Mouse (Mus musculus) CH12.LX (cell line): Measurements from ENCODE around the gene Hps3. TPM values are rescaled to one million over a fixed set of nuclear protein-coding genes. Genes with fewer than 3 reads are reported as not detected.
A peak's percentile ranks its signal among the peaks of the same experiment; 100 is the strongest.

Experiments used
- DNase-seq: peaks from one replicate; pipeline ENCODE4 v3.0.0-alpha.2; 2013; ENCODE audit errors: extremely low read depth
- H3K27ac ChIP-seq: 2 replicates; pipeline ENCODE4 v1.5.1; 2012; ENCODE audit warnings: low read depth, mild to moderate bottlenecking, control low read depth, moderate library complexity; ENCODE audit not compliant: insufficient read depth
- H3K27me3 ChIP-seq: replicated peaks from 2 replicates; pipeline ENCODE3; 2012; ENCODE audit warnings: inconsistent platforms
- H3K36me3 ChIP-seq, 2 experiments: replicated peaks in 1 of 2; 2 replicates each; pipeline versions ENCODE3 to v1.6.1; 2012; ENCODE audit warnings: inconsistent platforms in 1 of 2, low read length in 1 of 2, mild to moderate bottlenecking in 1 of 2, mixed read lengths in 1 of 2, moderate library complexity in 1 of 2; ENCODE audit not compliant: control insufficient read depth in 1 of 2, insufficient read depth in 1 of 2
- H3K4me1 ChIP-seq, 2 experiments: 2 replicates each; pipeline ENCODE4 v1.6.1; 2012; ENCODE audit warnings: inconsistent platforms in 1 of 2, moderate library complexity in 1 of 2; ENCODE audit not compliant: insufficient read depth in 2 of 2, control insufficient read depth in 1 of 2
- H3K4me2 ChIP-seq: 2 replicates; pipeline ENCODE4 v1.6.1; 2012; ENCODE audit warnings: low read depth, mild to moderate bottlenecking, control low read depth; ENCODE audit not compliant: poor library complexity, insufficient read depth, severe bottlenecking
- H3K4me3 ChIP-seq, 3 experiments: fragments of 150-350 bp in 1 of 3; sonication (generic) in 1 of 3; replicated peaks in 1 of 3; 2 replicates each; pipeline versions ENCODE3 to v1.5.1; 2011 to 2012; ENCODE audit warnings: low read depth in 2 of 3, low read length in 2 of 3, mild to moderate bottlenecking in 2 of 3, moderate library complexity in 2 of 3, control low read depth in 1 of 3, improper control_type of control experiment in 1 of 3, inconsistent platforms in 1 of 3, mixed read lengths in 1 of 3; ENCODE audit not compliant: poor library complexity in 1 of 3
- H3K79me2 ChIP-seq: replicated peaks from 2 replicates; pipeline ENCODE4 v1.6.1; 2012; ENCODE audit warnings: mild to moderate bottlenecking, moderate library complexity; ENCODE audit not compliant: control insufficient read depth, poor library complexity, insufficient read depth, severe bottlenecking; ENCODE audit errors: extremely low read depth
- H3K9ac ChIP-seq: 2 replicates; pipeline ENCODE4 v1.6.1; 2012; ENCODE audit warnings: low read depth, mild to moderate bottlenecking, control low read depth, moderate library complexity; ENCODE audit not compliant: insufficient read depth
- H3K9me3 ChIP-seq: replicated peaks from 2 replicates; pipeline ENCODE3; 2012; ENCODE audit warnings: low read length, inconsistent platforms, mixed read lengths
- BHLHE40 ChIP-seq: IDR thresholded peaks from 2 replicates; pipeline ENCODE4 v1.6.1; 2011; ENCODE audit warnings: mild to moderate bottlenecking, low read depth, low read length, improper control_type of control experiment
- CHD1 ChIP-seq: IDR thresholded peaks from 2 replicates; pipeline ENCODE4 v1.6.1; 2012; ENCODE audit warnings: low read depth, low read length, improper control_type of control experiment, inconsistent platforms
- CTCF ChIP-seq, 2 experiments: IDR thresholded peaks in 1 of 2; conservative IDR thresholded peaks in 1 of 2; 2 replicates each; pipeline ENCODE4 v1.5.1; 2011 to 2012; ENCODE audit warnings: low read depth in 2 of 2, low read length in 2 of 2, improper control_type of control experiment in 1 of 2, inconsistent platforms in 1 of 2, mild to moderate bottlenecking in 1 of 2, moderate library complexity in 1 of 2
- ELF1 ChIP-seq: IDR thresholded peaks from 2 replicates; pipeline ENCODE4 v1.6.1; 2014; ENCODE audit warnings: low read depth, mild to moderate bottlenecking, inconsistent platforms, low read length, improper control_type of control experiment
- GABPA ChIP-seq: IDR thresholded peaks from 2 replicates; pipeline ENCODE4 v1.6.1; 2012; ENCODE audit warnings: low read depth, low read length, improper control_type of control experiment, inconsistent platforms; ENCODE audit not compliant: insufficient replicate concordance
- JUND ChIP-seq: conservative IDR thresholded peaks from 2 replicates; pipeline ENCODE4 v1.6.1; 2011; ENCODE audit warnings: low read depth, low read length, improper control_type of control experiment
- KAT2A ChIP-seq: IDR thresholded peaks from 2 replicates; pipeline ENCODE4 v1.6.1; 2012; ENCODE audit warnings: low read length, improper control_type of control experiment, inconsistent platforms; ENCODE audit not compliant: insufficient replicate concordance
- MAZ ChIP-seq: IDR thresholded peaks from 2 replicates; pipeline ENCODE4 v1.6.1; 2012; ENCODE audit warnings: low read depth, mild to moderate bottlenecking, inconsistent platforms, low read length, improper control_type of control experiment, moderate library complexity
- MEF2A ChIP-seq: IDR thresholded peaks from 2 replicates; pipeline ENCODE4 v1.6.1; 2014; ENCODE audit warnings: low read depth, mild to moderate bottlenecking, inconsistent platforms, low read length, improper control_type of control experiment, borderline replicate concordance
- MXI1 ChIP-seq: IDR thresholded peaks from 2 replicates; pipeline ENCODE4 v1.6.1; 2011; ENCODE audit warnings: mild to moderate bottlenecking, low read depth, low read length, improper control_type of control experiment
- MYC ChIP-seq: IDR thresholded peaks from 2 replicates; pipeline ENCODE4 v1.6.1; 2011; ENCODE audit warnings: low read depth, mild to moderate bottlenecking, improper control_type of control experiment, low read length
- NELFE ChIP-seq: IDR thresholded peaks from 2 replicates; pipeline ENCODE4 v1.6.1; 2011; ENCODE audit warnings: low read depth, low read length, improper control_type of control experiment
- NRF1 ChIP-seq: IDR thresholded peaks from 2 replicates; pipeline ENCODE4 v1.6.1; 2014; ENCODE audit warnings: low read depth, mild to moderate bottlenecking, inconsistent platforms, low read length, improper control_type of control experiment, moderate library complexity
- POLR2AphosphoS2 ChIP-seq: IDR thresholded peaks from 2 replicates; pipeline ENCODE4 v1.6.1; 2011; ENCODE audit warnings: low read depth, low read length, improper control_type of control experiment
- RAD21 ChIP-seq: IDR thresholded peaks from 2 replicates; pipeline ENCODE4 v1.6.1; 2011; ENCODE audit warnings: low read depth, mild to moderate bottlenecking, low read length, improper control_type of control experiment, moderate library complexity
- RCOR1 ChIP-seq: conservative IDR thresholded peaks from 2 replicates; pipeline ENCODE4 v1.6.1; 2012; ENCODE audit warnings: low read depth, mild to moderate bottlenecking, inconsistent platforms, low read length, improper control_type of control experiment
- SMC3 ChIP-seq: IDR thresholded peaks from 2 replicates; pipeline ENCODE4 v1.6.1; 2011; ENCODE audit warnings: low read depth, low read length, improper control_type of control experiment
- TBP ChIP-seq: conservative IDR thresholded peaks from 2 replicates; pipeline ENCODE4 v1.6.1; 2011; ENCODE audit warnings: low read depth, low read length, improper control_type of control experiment
- USF1 ChIP-seq: IDR thresholded peaks from 2 replicates; pipeline ENCODE4 v1.6.1; 2014; ENCODE audit warnings: low read depth, mild to moderate bottlenecking, inconsistent platforms, low read length, improper control_type of control experiment
- ZC3H11A ChIP-seq: IDR thresholded peaks from 2 replicates; pipeline ENCODE4 v1.6.1; 2012; ENCODE audit warnings: low read depth, mild to moderate bottlenecking, inconsistent platforms, low read length, improper control_type of control experiment
- ZNF384 ChIP-seq: IDR thresholded peaks from 2 replicates; pipeline ENCODE4 v1.6.1; 2012; ENCODE audit warnings: low read depth, low read length, improper control_type of control experiment, inconsistent platforms
- dilution Hi-C: fragments of 300-500 bp; cut with MboI; formaldehyde crosslinking; loops from 2 replicates; pipeline ENCODE4 v1.14.3; 2020; ENCODE audit warnings: low sequenced_read_pairs; ENCODE audit not compliant: extremely low pct_unique_long_range_greater_than_20kb, extremely low pct_ligation_motif_present
- in situ Hi-C: fragments of 300-500 bp; cut with MboI; formaldehyde crosslinking; loops from 3 replicates; pipeline ENCODE4 v1.14.3; 2019; ENCODE audit warnings: low sequenced_read_pairs, low pct_ligation_motif_present, low pct_unique_long_range_greater_than_20kb, mixed read lengths
- polyA plus RNA-seq: library from polyadenylated mRNA; unstranded; fragments of >175 nt; gene quantifications from 2 replicates; pipeline ENCODE4 v1.2.1, GENCODE M21; 2012; ENCODE audit warnings: low read depth; ENCODE audit not compliant: insufficient read length
- total RNA-seq, 2 experiments: library from RNA; depleted of rRNA; stranded (reverse); fragments of 300-350 nt in 1 of 2; fragments of >200 nt in 1 of 2; gene quantifications; 2 replicates each; pipeline ENCODE4 v1.2.3; 2012 to 2014

Gene Hps3
- total and polyA plus RNA-seq, 3 experiments: 18.2 to 37.3 (median 31.8) TPM

DNA sequence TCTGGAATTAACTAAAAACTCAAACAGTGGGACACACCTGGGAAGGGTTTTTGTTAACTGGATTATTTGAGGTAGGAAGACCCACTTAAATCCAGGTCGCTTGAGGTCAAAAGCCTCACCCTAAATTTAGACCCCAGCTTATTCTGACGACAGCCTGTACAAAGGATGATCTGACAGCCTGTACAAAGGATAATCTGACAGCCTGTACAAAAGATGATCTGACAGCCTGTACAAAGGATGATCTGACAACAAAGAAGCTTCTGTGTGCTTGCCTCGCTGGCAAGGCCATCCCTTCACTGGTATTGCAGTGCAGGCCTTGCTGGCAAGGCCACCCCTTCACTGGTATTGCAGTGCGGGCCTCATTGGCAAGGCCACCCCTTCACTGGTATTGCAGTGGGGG, 34.3 kb downstream of the Hps3 start:
- DNase-seq: no peak
- H3K9ac ChIP-seq: no peak overlapping the region
- no peak for TF ChIP-seq ELF1
- no peak for TF ChIP-seq MAZ
- no peaks in the 10 kb centered on the region for H3K27me3 ChIP-seq
- H3K4me1 ChIP-seq: peaks cover 0 to 8% of the 10 kb centered on the region in 2 experiments; a peak in 2 of 4 replicates
- H3K9me3 ChIP-seq: no peaks in the 10 kb centered on the region
- no peak overlapping the region for H3K4me3 ChIP-seq
- H3K79me2 ChIP-seq: no peaks in the 10 kb centered on the region
- H3K36me3 ChIP-seq: peaks cover 47 to 63% of the 10 kb centered on the region in 2 experiments
- no peak overlapping the region for H3K4me2 ChIP-seq
- in situ Hi-C loops: no loop called here
- H3K27ac ChIP-seq: no peak overlapping the region
- dilution Hi-C loops: no loop called here

DNA sequence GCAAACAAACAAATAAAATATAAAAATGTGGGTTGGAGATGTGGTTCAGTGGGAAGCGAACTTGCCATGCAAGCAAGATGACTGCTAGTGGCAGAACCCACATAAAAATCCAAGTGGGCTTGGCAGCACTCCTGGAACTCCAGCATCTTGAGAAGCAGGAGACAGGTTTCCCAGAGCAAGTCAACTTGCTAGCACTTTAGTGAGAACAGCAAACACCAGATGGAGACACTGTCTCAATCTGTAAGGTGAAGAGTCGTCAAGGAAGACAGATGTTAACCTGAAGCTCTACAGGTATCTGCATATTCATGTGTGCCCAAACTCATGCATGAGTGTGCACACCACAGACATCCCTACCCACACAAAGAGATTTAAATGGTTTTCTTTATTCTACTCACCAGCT, 35.6 kb downstream of the Hps3 start:
- dilution Hi-C loops: no loop called here
- Histone ChIP-seq H3K79me2 (no peaks in the 10 kb centered on the region), H3K9ac (no peak overlapping the region), H3K4me2 (no peak overlapping the region), H3K27ac (no peak overlapping the region), H3K4me1 (peaks cover 0 to 6% of the 10 kb centered on the region in 2 experiments; a peak in 2 of 4 replicates), H3K36me3 (peaks cover 48 to 63% of the 10 kb centered on the region in 2 experiments), H3K4me3 (no peak overlapping the region), H3K27me3 (no peaks in the 10 kb centered on the region), H3K9me3 (no peaks in the 10 kb centered on the region)
- no peak for DNase-seq
- TF ChIP-seq GABPA (no peak), JUND (no peak), ZNF384 (no peak), CHD1 (no peak), CTCF (conservative IDR thresholded peaks at IDR 0.05 in 1 of 2, IDR thresholded peaks at IDR 0.05 in 1 of 2; ENCODE audit: low read depth in 2 of 2, low read length in 2 of 2) (peak in 1 of 2 experiments; percentile 28; a peak in 2 of 4 replicates), KAT2A (no peak), BHLHE40 (no peak), RCOR1 (no peak), MEF2A (no peak), MYC (no peak), RAD21 (peak; percentile 8), POLR2AphosphoS2 (no peak), MXI1 (no peak), USF1 (no peak), NELFE (no peak), SMC3 (peak; percentile 21; the same call in 1 of the 2 replicates), ZC3H11A (no peak), TBP (no peak), NRF1 (no peak)
- in situ Hi-C loops: no loop called here
